Mouse (Mus musculus): ENCODE measurements around the gene Tmem63a.
A peak's percentile ranks its signal among the peaks of the same experiment; 100 is the strongest.
"Not testable (repeated sequence)": the region's sequence is repeated elsewhere in the genome, so short reads cannot be mapped to it uniquely, and the experiment has no call there.

Tmem63a gene

GRCm38 (mm10) chr1:180942166-180943031 is at the start of gene Tmem63a:
Gene Tmem63a, plus strand, starts transcription at chr1:180942344.
- peak; percentile 80 for DNase-seq (ENCODE audit: low read depth, low spot score)

DNA sequence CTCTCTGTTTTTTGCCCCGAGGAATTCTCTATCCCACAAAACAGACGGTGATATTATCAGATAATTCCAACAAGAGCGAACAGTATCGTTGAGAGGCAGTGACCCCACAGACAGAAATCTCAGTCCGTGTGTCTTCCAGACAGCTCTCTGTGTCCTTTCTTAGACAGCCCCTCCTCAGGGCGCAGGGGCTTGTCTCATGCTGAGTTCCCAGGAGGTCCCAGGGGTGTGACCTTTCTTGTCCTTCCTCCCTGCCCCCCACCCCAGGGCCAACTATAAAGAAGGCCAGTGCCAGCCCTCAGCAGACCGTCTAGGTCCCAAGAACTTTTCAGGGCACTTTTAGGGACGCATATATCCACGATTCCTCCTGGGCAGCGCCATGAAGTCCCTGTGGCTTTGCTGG is 49.3 kb upstream of the Tmem63a start, which contains the start of gene Lefty2:
Gene Lefty2 (plus strand): TSS at position 301 of the 400 bp plus-strand sequence.
- no peak for DNase-seq (ENCODE audit: low read depth, low spot score)

DNA sequence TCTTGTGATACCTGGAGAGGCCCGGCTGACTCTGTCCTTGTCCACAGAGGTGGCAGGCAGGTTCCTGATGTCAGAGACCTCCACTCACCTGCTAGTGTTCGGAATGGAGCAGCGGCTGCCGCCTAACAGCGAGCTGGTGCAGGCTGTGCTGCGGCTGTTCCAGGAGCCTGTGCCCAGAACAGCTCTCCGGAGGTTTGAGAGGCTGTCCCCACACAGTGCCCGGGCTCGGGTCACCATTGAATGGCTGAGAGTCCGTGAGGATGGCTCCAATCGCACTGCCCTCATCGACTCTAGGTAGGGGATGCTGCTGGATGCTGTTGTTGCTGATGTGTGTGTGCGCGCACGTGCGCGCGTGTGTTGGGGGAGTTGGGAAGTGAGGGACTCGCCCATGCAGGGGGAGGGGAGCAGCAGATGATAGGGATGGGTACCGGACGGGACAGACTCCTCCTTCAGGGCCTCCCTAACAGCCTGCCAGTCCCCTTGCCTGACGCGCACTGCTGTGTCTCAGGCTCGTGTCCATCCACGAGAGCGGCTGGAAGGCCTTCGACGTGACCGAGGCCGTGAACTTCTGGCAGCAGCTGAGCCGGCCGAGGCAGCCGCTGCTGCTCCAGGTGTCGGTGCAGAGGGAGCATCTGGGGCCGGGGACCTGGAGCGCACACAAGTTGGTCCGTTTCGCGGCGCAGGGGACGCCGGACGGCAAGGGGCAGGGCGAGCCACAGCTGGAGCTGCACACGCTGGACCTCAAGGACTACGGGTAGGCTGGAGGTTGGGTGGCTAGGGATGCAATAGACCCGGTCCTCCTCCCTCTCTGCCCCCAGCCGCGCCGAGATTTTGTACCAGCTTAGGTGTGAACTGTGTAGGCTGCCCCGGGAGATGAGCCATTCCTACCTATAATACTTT is 47.8 kb upstream of the Tmem63a start:
- DNase-seq (ENCODE audit: low read depth, low spot score), result not testable (repeated sequence)

DNA sequence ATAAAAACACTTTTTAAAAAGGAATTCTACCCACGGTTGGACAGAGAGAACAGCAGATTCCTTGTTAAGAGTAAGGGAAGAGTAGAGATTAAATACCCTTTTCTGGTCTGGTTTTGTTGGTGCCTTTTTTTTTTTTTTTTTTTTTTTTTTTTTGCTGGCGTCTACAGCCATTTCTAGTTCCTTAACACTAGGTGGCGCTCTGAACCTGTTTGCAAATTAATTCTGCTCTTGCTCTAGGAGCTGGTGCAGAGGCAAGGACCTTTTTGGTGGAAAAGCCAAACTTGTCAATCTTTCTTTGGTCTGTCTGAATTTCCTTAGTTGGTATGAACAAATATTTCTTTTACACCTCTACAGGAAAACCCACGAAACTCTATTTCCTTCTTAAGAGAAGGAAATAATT is 41.0 kb upstream of the Tmem63a start:
- DNase-seq (ENCODE audit: low read depth, low spot score), result peak; percentile 81

- DNase-seq (ENCODE audit: low read depth, low spot score), result no peak
These were observed 39.2 kb upstream of the Tmem63a start for GRCm38 (mm10) chr1:180902915-180903314.

- no peak for DNase-seq (ENCODE audit: low read depth, low spot score)
These were observed 38.5 kb upstream of the Tmem63a start for GRCm38 (mm10) chr1:180903666-180904038.

GRCm38 (mm10) chr1:180904039-180904814 is 37.9 kb upstream of the Tmem63a start, which contains the start of gene Pycr2:
Gene Pycr2, plus strand, starts transcription at chr1:180904293.
- peak; percentile 97 for DNase-seq (ENCODE audit: low read depth, low spot score)

GRCm38 (mm10) chr1:180904815-180905080 is 37.4 kb upstream of the Tmem63a start:
- DNase-seq (ENCODE audit: low read depth, low spot score), result no peak

DNA sequence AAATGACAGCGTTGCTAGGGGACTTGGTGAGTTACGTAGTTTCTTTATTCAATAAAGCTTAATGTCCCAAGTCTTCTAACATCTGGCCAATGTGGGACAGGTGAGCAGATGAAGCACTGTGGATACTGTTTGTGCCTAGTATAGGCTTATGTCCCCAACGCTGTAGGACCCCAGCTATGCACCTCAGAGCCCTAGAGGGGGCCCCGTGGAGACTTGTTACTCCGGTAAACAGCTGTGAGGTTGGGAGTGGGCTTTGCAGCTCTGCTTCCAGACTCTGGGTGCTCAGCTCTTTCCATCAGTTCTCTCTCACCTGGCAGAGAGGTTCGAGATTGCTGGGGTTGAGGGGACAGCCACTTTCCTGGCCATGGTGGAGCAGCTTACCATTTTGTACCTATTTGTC is 36.8 kb upstream of the Tmem63a start:
- DNase-seq (ENCODE audit: low read depth, low spot score), result no peak

- DNase-seq (ENCODE audit: low read depth, low spot score), result no peak
These were observed 36.3 kb upstream of the Tmem63a start for GRCm38 (mm10) chr1:180905876-180906275.

- peak; percentile 47 for DNase-seq (ENCODE audit: low read depth, low spot score)
These were observed 35.5 kb upstream of the Tmem63a start for GRCm38 (mm10) chr1:180906461-180907147.

GRCm38 (mm10) chr1:180911138-180911537 is 31.0 kb upstream of the Tmem63a start:
- DNase-seq (ENCODE audit: low read depth, low spot score), result no peak

- peak; percentile 76 for DNase-seq (ENCODE audit: low read depth, low spot score)
These were observed 30.4 kb upstream of the Tmem63a start for GRCm38 (mm10) chr1:180911653-180912287.

DNA sequence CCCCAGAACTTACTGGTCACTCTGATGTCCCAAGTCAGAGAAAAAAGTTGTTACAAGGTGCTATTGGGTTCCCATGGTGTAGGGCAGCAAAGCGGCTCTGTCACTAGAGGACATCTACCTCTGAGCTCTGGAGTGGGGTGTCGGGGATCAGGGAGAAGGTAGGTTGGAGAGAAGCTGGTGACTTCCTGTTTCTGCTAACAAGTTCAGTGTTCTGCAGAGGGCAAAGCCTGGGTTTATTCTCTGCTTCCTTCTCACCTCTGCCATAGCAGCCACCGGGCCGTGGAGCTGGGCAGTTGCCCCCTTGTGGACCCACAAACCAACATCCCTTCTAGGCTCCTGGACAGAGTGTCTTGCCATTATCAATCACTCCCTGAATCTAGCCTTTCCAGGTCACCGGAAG is 29.4 kb upstream of the Tmem63a start:
- peak; percentile 28 for DNase-seq (ENCODE audit: low read depth, low spot score)

DNA sequence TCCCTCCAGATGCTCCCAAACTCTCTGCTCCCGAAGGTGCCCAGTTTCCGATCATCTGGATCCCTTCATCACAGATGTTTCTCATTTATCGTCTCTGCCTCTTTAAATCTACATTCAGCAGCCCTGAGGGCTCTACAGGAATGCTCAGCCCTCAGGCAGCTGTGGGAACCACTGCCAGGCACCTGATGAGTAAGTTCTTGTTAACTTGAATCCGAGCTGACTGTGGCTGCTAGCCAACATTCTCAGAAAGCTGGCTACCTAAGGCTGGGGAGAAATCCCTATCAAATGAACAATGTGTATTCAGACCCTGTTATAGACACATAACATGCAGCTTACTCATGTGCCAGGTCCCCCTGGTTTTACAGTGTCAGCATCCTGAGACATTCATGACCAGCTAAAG is 28.3 kb upstream of the Tmem63a start:
- DNase-seq (ENCODE audit: low read depth, low spot score), result no peak

GRCm38 (mm10) chr1:180916425-180916824 is 25.7 kb upstream of the Tmem63a start:
- peak; percentile 70 for DNase-seq (ENCODE audit: low read depth, low spot score)

- DNase-seq (ENCODE audit: low read depth, low spot score), result no peak
These were observed 25.1 kb upstream of the Tmem63a start for GRCm38 (mm10) chr1:180917053-180917452.

- peak; percentile 38 for DNase-seq (ENCODE audit: low read depth, low spot score)
These were observed 22.5 kb upstream of the Tmem63a start for GRCm38 (mm10) chr1:180919686-180920085.

- DNase-seq (ENCODE audit: low read depth, low spot score), result peak; percentile 44
These were observed 19.7 kb upstream of the Tmem63a start for GRCm38 (mm10) chr1:180922273-180923048.

DNA sequence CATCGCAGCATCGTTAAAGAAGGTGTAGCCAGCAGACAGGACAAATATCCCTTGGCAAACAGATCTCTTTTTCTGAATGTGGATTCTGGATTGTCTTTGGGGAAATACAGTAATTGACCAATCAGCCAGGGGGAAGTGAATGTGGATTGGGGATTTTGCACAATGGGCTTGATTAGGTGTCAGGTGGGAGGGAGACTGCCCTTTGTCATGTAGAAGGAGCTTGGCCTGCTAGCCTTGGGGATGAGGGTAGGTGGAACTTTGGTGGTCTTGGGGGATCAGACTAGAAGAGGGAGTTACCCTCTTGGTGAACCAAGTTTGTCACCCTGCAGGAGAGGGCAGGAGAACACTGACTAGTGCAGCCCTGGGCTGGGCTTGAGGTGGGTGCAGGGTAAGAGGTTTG is 17.4 kb upstream of the Tmem63a start:
- no peak for DNase-seq (ENCODE audit: low read depth, low spot score)
